Mouse (Mus musculus) thymus, postnatal 4 days (tissue): ENCODE data around the gene Pcmt1.

ENCODE experiments used
- DNase-seq: peaks from one replicate; pipeline ENCODE4 v3.0.0; 2021

Gene Pcmt1

DNA sequence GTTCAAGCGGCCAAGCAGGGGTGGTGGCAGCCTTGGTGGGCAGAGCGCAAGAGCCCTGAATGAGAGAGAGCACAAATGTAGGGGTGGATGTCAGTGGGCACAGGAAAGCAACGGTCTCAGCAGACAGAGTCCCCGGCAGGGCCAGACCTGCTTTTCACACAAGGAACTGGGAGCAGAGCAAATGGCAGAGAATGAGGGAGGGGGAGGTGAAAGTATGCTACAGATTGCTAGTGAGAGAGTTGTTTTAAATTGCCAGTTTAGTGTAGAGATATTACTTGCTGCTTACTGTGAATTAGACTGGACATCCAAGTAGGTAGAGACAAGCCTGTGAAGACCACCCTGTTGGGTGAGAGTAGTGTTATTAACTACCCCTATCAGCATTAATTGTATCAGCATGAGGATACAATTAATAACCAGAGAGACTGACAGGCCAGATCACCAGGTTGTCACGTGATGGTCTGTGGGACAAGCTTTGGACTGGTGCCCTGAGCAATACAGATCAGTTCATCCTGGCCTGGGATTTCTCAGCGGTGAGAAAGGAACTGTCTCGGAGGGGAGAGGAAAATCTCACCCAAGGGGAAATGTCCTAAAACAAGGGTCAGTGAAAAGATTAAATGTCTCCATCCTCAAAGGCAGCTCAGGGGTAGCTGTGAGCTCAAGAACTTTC lies 97.9 kb downstream of the Pcmt1 start:
- peak; percentile 17 for DNase-seq

DNA sequence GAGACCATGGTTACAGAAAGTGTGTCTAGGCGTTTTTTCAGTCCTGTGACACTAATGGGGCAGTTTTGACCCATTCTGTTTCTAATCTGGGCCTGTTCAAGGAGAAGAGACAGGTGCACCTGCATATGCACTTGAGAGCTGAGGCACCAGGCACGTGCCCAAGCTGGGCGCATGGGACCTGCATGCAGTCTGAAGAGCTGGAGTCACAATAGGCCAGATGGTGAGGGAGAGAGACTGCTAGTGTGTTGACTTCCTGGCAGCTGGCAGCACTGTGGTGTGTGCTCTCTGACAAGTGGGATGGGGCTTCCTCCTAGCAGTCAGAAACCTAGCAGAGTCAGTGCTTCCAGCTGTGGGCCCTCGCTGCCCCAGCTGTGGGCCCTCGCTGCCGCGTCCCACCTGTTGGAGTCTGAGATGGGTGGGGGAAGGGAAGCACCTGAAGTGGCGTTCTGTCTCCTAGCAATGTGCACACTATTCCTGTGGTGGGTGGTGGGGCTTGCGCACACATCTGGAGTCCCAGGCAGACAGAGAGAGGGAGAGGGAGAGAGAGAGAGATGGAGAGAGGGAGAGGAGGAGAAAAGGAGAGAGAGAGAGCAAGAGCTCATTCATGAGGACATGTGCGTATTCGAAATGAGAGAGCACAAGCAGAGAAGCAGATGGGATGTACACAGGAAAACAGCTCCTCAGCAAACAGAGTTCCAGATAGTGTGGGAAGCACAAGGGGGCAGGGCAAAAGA lies 98.6 kb downstream of the Pcmt1 start:
- DNase-seq: peak; percentile 71

- no peak for DNase-seq
Measured at GRCm38 (mm10) chr10:7581401-7581800, 99.5 kb downstream of the Pcmt1 start.
